Mouse (Mus musculus): ENCODE measurements at regions not wholly inside any gene's neighbourhood (a gene's known extent, or its start where the extent isn't known, plus 50 kb on each side); places are given as distances from the start of the nearest gene placed in this dataset.

GRCm38 (mm10) chr4:105907611-105908010 lies 117.9 kb downstream of the Gm12728 start:
- no peak for TF ChIP-seq CTCF (IDR thresholded peaks at IDR 0.05; ENCODE audit: borderline replicate concordance, extremely low read depth, insufficient read depth, insufficient read length)
- TF ChIP-seq POLR2A (IDR thresholded peaks at IDR 0.05; ENCODE audit: borderline replicate concordance, extremely low read depth, insufficient read depth, insufficient read length, poor library complexity, severe bottlenecking), result no peak
